Mouse (Mus musculus): Measurements from ENCODE around the gene Myadml2. TPM values are rescaled to one million over a fixed set of nuclear protein-coding genes. Genes with fewer than 3 reads are reported as not detected.
A peak's percentile ranks its signal among the peaks of the same experiment; 100 is the strongest.

Myadml2 gene
- polyA plus RNA-seq, 1 experiment from 2014 or later, result 0.75 TPM

GRCm38 (mm10) chr11:120627468-120628300 is 20.3 kb downstream of the Myadml2 start:
- WGBS, result 88% methylated on average over 22 of the region's 22 CpGs
- Histone ChIP-seq H3K4me2 (ENCODE audit: low read length) (no peak overlapping the region), H3K27me3 (replicated peaks; ENCODE audit: control insufficient read depth, insufficient read depth, low read length) (no peaks in the 10 kb centered on the region), H3K4me1 (replicated peaks; ENCODE audit: control insufficient read depth, insufficient read depth, low read length) (peaks cover 41% of the 10 kb centered on the region), H3K4me3 (replicated peaks; ENCODE audit: low read length) (no peak overlapping the region), H3K27ac (ENCODE audit: low read length) (no peak overlapping the region), H3K9me3 (ENCODE audit: control insufficient read depth, low read length) (no peaks in the 10 kb centered on the region), H3K36me3 (ENCODE audit: control insufficient read depth, insufficient read depth) (peaks cover 6% of the 10 kb centered on the region; the same call in 1 of the 2 replicates), H3K9ac (replicated peaks; ENCODE audit: low read depth, low read length) (no peak overlapping the region)
- ATAC-seq, result no peak

DNA sequence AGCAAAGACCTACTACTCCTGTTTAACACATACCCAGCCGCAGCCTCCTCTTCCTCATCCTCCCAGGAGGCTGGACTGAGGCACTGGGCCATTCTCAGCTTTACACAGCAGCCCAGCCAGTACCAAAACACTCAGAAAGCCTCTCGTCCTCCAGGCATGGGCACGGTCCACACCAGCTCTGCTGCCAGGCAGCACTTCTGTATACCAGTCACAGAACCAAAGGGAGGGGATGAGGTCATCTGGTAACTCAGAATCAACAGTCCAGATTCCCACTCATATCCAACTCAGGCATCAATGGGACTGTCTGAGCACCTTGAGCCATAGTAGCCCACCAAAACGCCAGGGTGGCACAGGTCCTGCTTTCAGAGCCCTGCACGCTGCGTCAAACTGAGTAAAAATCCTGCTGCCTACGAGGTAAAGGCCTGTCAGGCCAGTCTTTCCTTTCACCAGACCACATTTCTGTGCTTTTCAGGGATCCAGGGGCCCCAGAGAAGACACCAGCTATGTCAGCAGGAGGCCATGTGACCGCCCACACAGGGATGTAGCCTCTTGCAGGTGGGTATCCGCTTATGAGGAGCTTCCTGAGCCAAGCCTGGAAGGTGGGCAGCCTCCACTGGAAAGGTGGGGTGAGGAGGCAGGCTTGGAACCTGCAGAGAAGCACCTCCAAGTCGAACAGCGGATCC is 21.0 kb downstream of the Myadml2 start:
- no peak for ATAC-seq
- Histone ChIP-seq H3K27me3 (replicated peaks; ENCODE audit: control insufficient read depth, insufficient read depth, low read length) (no peaks in the 10 kb centered on the region), H3K4me2 (ENCODE audit: low read length) (no peak overlapping the region), H3K4me1 (replicated peaks; ENCODE audit: control insufficient read depth, insufficient read depth, low read length) (peaks cover 36% of the 10 kb centered on the region), H3K9me3 (ENCODE audit: control insufficient read depth, low read length) (no peaks in the 10 kb centered on the region), H3K4me3 (replicated peaks; ENCODE audit: low read length) (no peak overlapping the region), H3K27ac (ENCODE audit: low read length) (no peak overlapping the region), H3K36me3 (ENCODE audit: control insufficient read depth, insufficient read depth) (peaks cover 6% of the 10 kb centered on the region; the same call in 1 of the 2 replicates), H3K9ac (replicated peaks; ENCODE audit: low read depth, low read length) (no peak overlapping the region)
- 90% methylated on average over 11 of the region's 11 CpGs for WGBS

DNA sequence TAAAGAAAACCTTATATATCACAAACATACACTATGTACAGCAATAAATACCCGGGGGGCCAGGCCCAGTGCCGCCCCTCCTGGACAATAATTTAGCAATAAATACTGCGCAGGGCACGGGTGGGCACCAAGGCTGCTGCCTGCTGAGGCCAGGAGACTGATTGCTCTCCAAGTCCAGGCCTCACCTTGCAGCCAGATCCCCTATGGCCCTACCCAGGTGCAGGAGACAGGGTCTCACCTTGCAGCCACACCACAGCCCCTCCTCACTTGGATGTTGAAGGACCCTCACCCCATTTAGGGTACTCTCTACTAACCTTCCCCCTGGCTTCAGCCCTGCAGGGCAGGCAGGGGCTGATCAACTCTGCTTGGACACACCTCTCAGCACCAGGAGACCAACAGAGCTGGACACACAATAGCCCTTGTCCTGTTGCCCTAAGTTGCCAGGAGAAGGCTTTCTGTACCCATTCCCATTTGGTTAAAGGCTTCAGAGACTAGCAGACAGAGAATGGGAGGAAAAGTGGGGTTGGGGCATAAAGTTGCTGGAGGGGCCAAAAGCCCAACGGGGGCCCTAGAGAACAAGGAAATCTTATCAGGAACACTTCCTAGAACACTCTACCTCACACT is 22.7 kb downstream of the Myadml2 start, which contains the start of gene Sirt7:
TSS of gene Sirt7 (minus strand) at position 89 of the 624 bp plus-strand sequence.
- peak within 1 kb of the TSS; percentile 79 for H3K4me3 ChIP-seq (replicated peaks; ENCODE audit: low read length)
- no peaks in the 10 kb centered on the region for H3K9me3 ChIP-seq (ENCODE audit: control insufficient read depth, low read length)
- H3K4me2 ChIP-seq (ENCODE audit: low read length), result peak within 1 kb of the TSS; percentile 79
- ATAC-seq, result peak; percentile 34
- H3K27me3 ChIP-seq (replicated peaks; ENCODE audit: control insufficient read depth, insufficient read depth, low read length), result no peaks in the 10 kb centered on the region
- H3K4me1 ChIP-seq (replicated peaks; ENCODE audit: control insufficient read depth, insufficient read depth, low read length), result peaks cover 20% of the 10 kb centered on the region
- H3K36me3 ChIP-seq (ENCODE audit: control insufficient read depth, insufficient read depth), result peaks cover 14% of the 10 kb centered on the region; the same call in 1 of the 2 replicates
- H3K9ac ChIP-seq (replicated peaks; ENCODE audit: low read depth, low read length), result peak within 1 kb of the TSS; percentile 62
- H3K27ac ChIP-seq (ENCODE audit: low read length), result peak within 1 kb of the TSS; percentile 76
- 17% methylated on average over 5 of the region's 5 CpGs for WGBS

GRCm38 (mm10) chr11:120624680-120625111 is 23.3 kb downstream of the Myadml2 start:
- ATAC-seq, result peak; percentile 92

DNA sequence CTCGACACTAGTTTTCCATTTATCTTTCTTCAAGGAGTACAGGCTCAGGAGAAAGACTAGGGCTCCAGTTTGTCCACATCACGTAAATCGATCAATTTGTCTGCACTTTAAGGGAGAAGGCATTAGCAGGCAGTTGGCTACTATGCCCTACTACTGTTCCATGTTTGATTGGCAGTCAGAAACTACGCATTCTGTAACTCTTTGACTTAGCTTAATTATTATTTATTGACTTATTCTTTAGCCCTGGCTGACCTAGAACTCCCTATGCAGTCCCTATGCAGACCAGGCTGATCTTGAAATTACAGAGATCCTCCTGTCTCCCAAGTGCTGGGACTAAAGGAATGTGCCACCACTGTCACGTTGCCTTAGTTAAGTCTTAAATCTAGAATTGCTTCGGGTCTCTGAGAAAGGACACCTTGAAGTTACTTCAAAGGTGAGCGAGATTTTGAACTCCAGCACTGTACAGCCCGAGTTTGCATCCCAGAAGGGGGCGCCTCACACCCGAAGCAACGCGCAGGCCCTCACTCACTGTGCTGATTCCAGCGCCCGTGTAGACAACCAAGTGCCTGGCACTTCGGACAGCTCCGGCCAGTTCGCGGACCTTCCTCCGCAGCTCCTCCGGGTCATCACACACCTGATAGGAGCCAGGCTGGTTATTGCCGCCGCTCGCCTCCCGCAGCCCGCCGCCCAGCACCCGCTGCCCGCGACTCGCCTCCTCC is 23.8 kb downstream of the Myadml2 start:
- ATAC-seq, result peak; percentile 74
- Histone ChIP-seq H3K9ac (replicated peaks; ENCODE audit: low read depth, low read length) (peak overlapping the region; percentile 62), H3K27me3 (replicated peaks; ENCODE audit: control insufficient read depth, insufficient read depth, low read length) (no peaks in the 10 kb centered on the region), H3K27ac (ENCODE audit: low read length) (peak overlapping the region; percentile 76), H3K36me3 (ENCODE audit: control insufficient read depth, insufficient read depth) (peaks cover 16% of the 10 kb centered on the region), H3K9me3 (ENCODE audit: control insufficient read depth, low read length) (no peaks in the 10 kb centered on the region), H3K4me2 (ENCODE audit: low read length) (peak overlapping the region; percentile 79), H3K4me1 (replicated peaks; ENCODE audit: control insufficient read depth, insufficient read depth, low read length) (peaks cover 15% of the 10 kb centered on the region), H3K4me3 (replicated peaks; ENCODE audit: low read length) (peak overlapping the region; percentile 79)
- whole genome bisulfite sequencing, result 11% methylated on average over 30 of the region's 30 CpGs

More at GRCm38 (mm10) chr11:120624680-120625111, 23.3 kb downstream of the Myadml2 start:
- no peaks in the 10 kb centered on the region for H3K27me3 ChIP-seq (replicated peaks; ENCODE audit: control insufficient read depth, insufficient read depth, low read length)
- H3K9me3 ChIP-seq (ENCODE audit: control insufficient read depth, low read length), result no peaks in the 10 kb centered on the region
- under 1% methylated on average over 53 of the region's 53 CpGs for WGBS
- H3K4me2 ChIP-seq (ENCODE audit: low read length), result peak overlapping the region; percentile 79
- H3K4me3 ChIP-seq (replicated peaks; ENCODE audit: low read length), result peak overlapping the region; percentile 79
- peaks cover 19% of the 10 kb centered on the region; the same call in 1 of the 2 replicates for H3K36me3 ChIP-seq (ENCODE audit: control insufficient read depth, insufficient read depth)
- peaks cover 17% of the 10 kb centered on the region for H3K4me1 ChIP-seq (replicated peaks; ENCODE audit: control insufficient read depth, insufficient read depth, low read length)
- H3K27ac ChIP-seq (ENCODE audit: low read length), result peak overlapping the region; percentile 76
- H3K9ac ChIP-seq (replicated peaks; ENCODE audit: low read depth, low read length), result peak overlapping the region; percentile 62

- ATAC-seq, result no peak
- Histone ChIP-seq H3K27ac (ENCODE audit: low read length) (no peak overlapping the region), H3K4me1 (replicated peaks; ENCODE audit: control insufficient read depth, insufficient read depth, low read length) (peaks cover 15% of the 10 kb centered on the region), H3K9me3 (ENCODE audit: control insufficient read depth, low read length) (no peaks in the 10 kb centered on the region), H3K4me3 (replicated peaks; ENCODE audit: low read length) (no peak overlapping the region), H3K27me3 (replicated peaks; ENCODE audit: control insufficient read depth, insufficient read depth, low read length) (no peaks in the 10 kb centered on the region), H3K9ac (replicated peaks; ENCODE audit: low read depth, low read length) (no peak overlapping the region), H3K36me3 (ENCODE audit: control insufficient read depth, insufficient read depth) (peaks cover 18% of the 10 kb centered on the region), H3K4me2 (ENCODE audit: low read length) (no peak overlapping the region)
- WGBS, result 91% methylated on average over 6 of the region's 6 CpGs
Observed at GRCm38 (mm10) chr11:120622805-120623204, 25.2 kb downstream of the Myadml2 start.

GRCm38 (mm10) chr11:120620195-120620594 is 27.8 kb downstream of the Myadml2 start:
- ATAC-seq, result no peak
- Histone ChIP-seq H3K27ac (ENCODE audit: low read length) (no peak overlapping the region), H3K9me3 (ENCODE audit: control insufficient read depth, low read length) (no peaks in the 10 kb centered on the region), H3K36me3 (ENCODE audit: control insufficient read depth, insufficient read depth) (peaks cover 18% of the 10 kb centered on the region), H3K9ac (replicated peaks; ENCODE audit: low read depth, low read length) (no peak overlapping the region), H3K27me3 (replicated peaks; ENCODE audit: control insufficient read depth, insufficient read depth, low read length) (no peaks in the 10 kb centered on the region), H3K4me2 (ENCODE audit: low read length) (no peak overlapping the region), H3K4me3 (replicated peaks; ENCODE audit: low read length) (no peak overlapping the region), H3K4me1 (replicated peaks; ENCODE audit: control insufficient read depth, insufficient read depth, low read length) (peaks cover 28% of the 10 kb centered on the region)
- WGBS, result 90% methylated on average over 14 of the region's 14 CpGs

GRCm38 (mm10) chr11:120618619-120619535 is 29.1 kb downstream of the Myadml2 start:
- 92% methylated on average over 25 of the region's 25 CpGs for WGBS
- Histone ChIP-seq H3K36me3 (ENCODE audit: control insufficient read depth, insufficient read depth) (peaks cover 22% of the 10 kb centered on the region), H3K4me3 (replicated peaks; ENCODE audit: low read length) (no peak overlapping the region)

More at GRCm38 (mm10) chr11:120618619-120619535, 29.1 kb downstream of the Myadml2 start:
- Histone ChIP-seq H3K9ac (replicated peaks; ENCODE audit: low read depth, low read length) (no peak overlapping the region), H3K9me3 (ENCODE audit: control insufficient read depth, low read length) (no peaks in the 10 kb centered on the region), H3K27me3 (replicated peaks; ENCODE audit: control insufficient read depth, insufficient read depth, low read length) (no peaks in the 10 kb centered on the region), H3K4me2 (ENCODE audit: low read length) (no peak overlapping the region), H3K27ac (ENCODE audit: low read length) (no peak overlapping the region), H3K4me1 (replicated peaks; ENCODE audit: control insufficient read depth, insufficient read depth, low read length) (peaks cover 21% of the 10 kb centered on the region)
- ATAC-seq, result no peak

Data from forebrain, embryonic 16.5 days (tissue).